8 mouse cellular contexts compared by ENCODE assay signal in genomic region chr11:106780089-106780425, GRCm38 (mm10). TPM values are rescaled to one million over a fixed set of nuclear protein-coding genes. Genes with fewer than 3 reads are reported as not detected.
DNase-seq lines count a peak whose midpoint lies in the region; ATAC-seq lines count a peak whose summit lies in the region.

No protein-coding gene starts in this region.

- no peak overlapping the region; the same call in 1 of the 2 replicates for H3K9ac ChIP-seq in midbrain, embryonic 16.5 days (ENCODE audit: low read depth, low read length)
- no peak overlapping the region for H3K9ac ChIP-seq in limb, embryonic 15.5 days
- H3K9ac ChIP-seq in stomach, embryonic 16.5 days (ENCODE audit: low read length): peak overlapping the region; percentile 91; the same call in 1 of the 2 replicates

- no peak; the same call in 1 of the 2 replicates for ATAC-seq in midbrain, embryonic 16.5 days
- no peak for ATAC-seq in limb, embryonic 15.5 days (ENCODE audit: insufficient number of reproducible peaks, low FRiP score, low TSS enrichment, low read depth)
- no peak for ATAC-seq in stomach, embryonic 16.5 days (ENCODE audit: insufficient read depth, low FRiP score)

- peak overlapping the region; percentile 95; the same call in 1 of the 2 replicates for H3K4me3 ChIP-seq in midbrain, embryonic 10.5 days
- H3K4me3 ChIP-seq in midbrain, embryonic 16.5 days (ENCODE audit: low read depth, low read length): no peak overlapping the region
- peak overlapping the region; percentile 85; the same call in 1 of the 2 replicates for H3K4me3 ChIP-seq in limb, embryonic 15.5 days
- 0 out of 2 replicates have a peak overlapping the region, but pooled peaks have one; percentile 73 for H3K4me3 ChIP-seq in stomach, embryonic 16.5 days (replicated peaks; ENCODE audit: low read length)

- DNase-seq in adrenal gland, postnatal 14 days: peak; percentile 28
- no peak for DNase-seq in adrenal gland, adult 8-10 months
- DNase-seq in midbrain, embryonic 10.5 days (ENCODE audit: low spot score): no peak
- no peak for DNase-seq in right cerebral cortex, postnatal 10 days (ENCODE audit: low spot score in 2 of 2)
- no peak for DNase-seq in urinary bladder, postnatal 25 days (ENCODE audit: low spot score)

- H3K36me3 ChIP-seq in midbrain, embryonic 10.5 days: peaks cover 72% of the 10 kb centered on the region
- H3K36me3 ChIP-seq in midbrain, embryonic 16.5 days (ENCODE audit: control insufficient read depth, insufficient read depth, low read length): peaks cover 26% of the 10 kb centered on the region
- H3K36me3 ChIP-seq in limb, embryonic 15.5 days: peaks cover 47% of the 10 kb centered on the region
- peaks cover 17% of the 10 kb centered on the region for H3K36me3 ChIP-seq in stomach, embryonic 16.5 days (ENCODE audit: control insufficient read depth, insufficient read depth, low read length)

- H3K27me3 ChIP-seq in midbrain, embryonic 10.5 days (ENCODE audit: low read depth, poor library complexity, severe bottlenecking): no peaks in the 10 kb centered on the region
- H3K27me3 ChIP-seq in midbrain, embryonic 16.5 days (ENCODE audit: control insufficient read depth, insufficient read depth, low read depth, low read length): no peaks in the 10 kb centered on the region
- H3K27me3 ChIP-seq in limb, embryonic 15.5 days: no peaks in the 10 kb centered on the region
- H3K27me3 ChIP-seq in stomach, embryonic 16.5 days (ENCODE audit: control insufficient read depth, insufficient read depth, low read length): no peaks in the 10 kb centered on the region

- peaks cover 15% of the 10 kb centered on the region; the same call in 1 of the 2 replicates for H3K4me1 ChIP-seq in midbrain, embryonic 10.5 days
- peaks cover 10% of the 10 kb centered on the region for H3K4me1 ChIP-seq in midbrain, embryonic 16.5 days (ENCODE audit: control insufficient read depth, insufficient read depth, low read length)
- peaks cover 10% of the 10 kb centered on the region for H3K4me1 ChIP-seq in limb, embryonic 15.5 days
- H3K4me1 ChIP-seq in stomach, embryonic 16.5 days (ENCODE audit: control insufficient read depth, insufficient read depth, low read length): peaks cover 10% of the 10 kb centered on the region

- no peak overlapping the region for H3K27ac ChIP-seq in midbrain, embryonic 10.5 days (replicated peaks)
- H3K27ac ChIP-seq in midbrain, embryonic 16.5 days (ENCODE audit: low read length): no peak overlapping the region; the same call in 1 of the 2 replicates
- peak overlapping the region; percentile 99 for H3K27ac ChIP-seq in limb, embryonic 15.5 days
- peak overlapping the region; percentile 96 for H3K27ac ChIP-seq in stomach, embryonic 16.5 days (ENCODE audit: low read length)

- 76% methylated on average over 4 of the region's 4 CpGs for WGBS in midbrain, embryonic 10.5 days
- 71% methylated on average over 4 of the region's 4 CpGs for whole genome bisulfite sequencing in midbrain, embryonic 16.5 days
- WGBS in limb, embryonic 15.5 days: 59% methylated on average over 4 of the region's 4 CpGs
- 57% methylated on average over 4 of the region's 4 CpGs for WGBS in stomach, embryonic 16.5 days

- no peaks in the 10 kb centered on the region for H3K9me3 ChIP-seq in midbrain, embryonic 10.5 days (replicated peaks)
- H3K9me3 ChIP-seq in midbrain, embryonic 16.5 days (replicated peaks; ENCODE audit: control insufficient read depth, low read length, poor library complexity, severe bottlenecking): no peaks in the 10 kb centered on the region
- no peaks in the 10 kb centered on the region for H3K9me3 ChIP-seq in limb, embryonic 15.5 days
- no peaks in the 10 kb centered on the region for H3K9me3 ChIP-seq in stomach, embryonic 16.5 days (replicated peaks; ENCODE audit: control insufficient read depth, low read length)

- H3K4me2 ChIP-seq in midbrain, embryonic 16.5 days (ENCODE audit: low read length): no peak overlapping the region
- H3K4me2 ChIP-seq in limb, embryonic 15.5 days: peak overlapping the region; percentile 60; the same call in 1 of the 2 replicates
- H3K4me2 ChIP-seq in stomach, embryonic 16.5 days (ENCODE audit: low read depth, low read length): peak overlapping the region; percentile 69

RNA-seq across cellular contexts. Expression of gene Polg2, which starts 0.7 kb away (rescaled TPM):
- total RNA-seq in adrenal gland, postnatal 14 days (2021): 6.6 and 7.3 TPM in 2 replicates
- 10 to 100 TPM in 1 of 4 experiments, 1 to 10 TPM in 3; 5.5 to 14.4 (median 7.9) TPM for total RNA-seq in adrenal gland, adult 8-10 months (2022)
- polyA plus RNA-seq in midbrain, embryonic 10.5 days (2016; fragmentation: Nextera tagmentation; extraction: Ambion mirVana): 10.2 and 10.7 TPM in 2 replicates
- polyA plus RNA-seq in midbrain, embryonic 16.5 days (2015; fragmentation: Nextera tagmentation; extraction: Ambion mirVana): 9.4 and 9.6 TPM in 2 replicates
- polyA plus RNA-seq in limb, embryonic 15.5 days (2015; fragmentation: Nextera tagmentation; extraction: Ambion mirVana): 9.8 and 13.3 TPM in 2 replicates
- polyA plus RNA-seq in stomach, embryonic 16.5 days (2015; fragmentation: Nextera tagmentation; extraction: Ambion mirVana): 10.5 and 11.7 TPM in 2 replicates

RNA-seq across cellular contexts. Expression of gene Ddx5, which starts 8.9 kb away (rescaled TPM):
- total RNA-seq in adrenal gland, postnatal 14 days (2021): 755 and 762 TPM in 2 replicates
- 1,000 to 10,000 TPM in 1 of 4 experiments, 100 to 1,000 TPM in 3; 854 to 1,069 (median 919) TPM for total RNA-seq in adrenal gland, adult 8-10 months (2022)
- 295 and 331 TPM in 2 replicates for polyA plus RNA-seq in midbrain, embryonic 10.5 days (2016; fragmentation: Nextera tagmentation; extraction: Ambion mirVana)
- 365 and 425 TPM in 2 replicates for polyA plus RNA-seq in midbrain, embryonic 16.5 days (2015; fragmentation: Nextera tagmentation; extraction: Ambion mirVana)
- 284 and 288 TPM in 2 replicates for polyA plus RNA-seq in limb, embryonic 15.5 days (2015; fragmentation: Nextera tagmentation; extraction: Ambion mirVana)
- 304 and 316 TPM in 2 replicates for polyA plus RNA-seq in stomach, embryonic 16.5 days (2015; fragmentation: Nextera tagmentation; extraction: Ambion mirVana)

RNA-seq across cellular contexts. Expression of gene Cep95, which starts 9.0 kb away (rescaled TPM):
- total RNA-seq in adrenal gland, postnatal 14 days (2021): 12.2 and 13.2 TPM in 2 replicates
- total RNA-seq in adrenal gland, adult 8-10 months (2022): 10 to 100 TPM in 2 of 4 experiments, 1 to 10 TPM in 2; 8.5 to 14.8 (median 11.4) TPM
- 18.0 and 19.1 TPM in 2 replicates for polyA plus RNA-seq in midbrain, embryonic 10.5 days (2016; fragmentation: Nextera tagmentation; extraction: Ambion mirVana)
- 16.2 and 17.8 TPM in 2 replicates for polyA plus RNA-seq in midbrain, embryonic 16.5 days (2015; fragmentation: Nextera tagmentation; extraction: Ambion mirVana)
- 21.9 and 22.5 TPM in 2 replicates for polyA plus RNA-seq in limb, embryonic 15.5 days (2015; fragmentation: Nextera tagmentation; extraction: Ambion mirVana)
- 18.8 and 20.4 TPM in 2 replicates for polyA plus RNA-seq in stomach, embryonic 16.5 days (2015; fragmentation: Nextera tagmentation; extraction: Ambion mirVana)

RNA-seq across cellular contexts. Expression of gene Milr1, which starts 29.0 kb away (rescaled TPM):
- total RNA-seq in adrenal gland, postnatal 14 days (2021): 0.67 and 1.9 TPM in 2 replicates
- total RNA-seq in adrenal gland, adult 8-10 months (2022): 1 to 10 TPM; 1.6 to 4.6 (median 2.2) TPM
- 0.67 and 1.1 TPM in 2 replicates for polyA plus RNA-seq in midbrain, embryonic 10.5 days (2016; fragmentation: Nextera tagmentation; extraction: Ambion mirVana)
- 0.89 and 0.99 TPM in 2 replicates for polyA plus RNA-seq in midbrain, embryonic 16.5 days (2015; fragmentation: Nextera tagmentation; extraction: Ambion mirVana)
- polyA plus RNA-seq in limb, embryonic 15.5 days (2015; fragmentation: Nextera tagmentation; extraction: Ambion mirVana): 2.3 and 2.9 TPM in 2 replicates
- polyA plus RNA-seq in stomach, embryonic 16.5 days (2015; fragmentation: Nextera tagmentation; extraction: Ambion mirVana): 3.1 TPM in 2 replicates

RNA-seq across cellular contexts. Expression of gene Pecam1, which starts 29.6 kb away (rescaled TPM):
- 110 and 152 TPM in 2 replicates for total RNA-seq in adrenal gland, postnatal 14 days (2021)
- 10 to 100 TPM; 59.0 to 91.0 (median 69.9) TPM for total RNA-seq in adrenal gland, adult 8-10 months (2022)
- 15.3 and 17.2 TPM in 2 replicates for polyA plus RNA-seq in midbrain, embryonic 10.5 days (2016; fragmentation: Nextera tagmentation; extraction: Ambion mirVana)
- 14.1 and 15.7 TPM in 2 replicates for polyA plus RNA-seq in midbrain, embryonic 16.5 days (2015; fragmentation: Nextera tagmentation; extraction: Ambion mirVana)
- 44.2 and 54.6 TPM in 2 replicates for polyA plus RNA-seq in limb, embryonic 15.5 days (2015; fragmentation: Nextera tagmentation; extraction: Ambion mirVana)
- polyA plus RNA-seq in stomach, embryonic 16.5 days (2015; fragmentation: Nextera tagmentation; extraction: Ambion mirVana): 51.7 and 55.0 TPM in 2 replicates

Comparison
In these comparisons a context has a peak if more than half of its experiments do, and no peak if none do; other contexts are left out.
1. H3K27ac ChIP-seq: peak in limb, embryonic 15.5 days (single experiment) and stomach, embryonic 16.5 days (single experiment); none in midbrain, embryonic 10.5 days (single experiment) and midbrain, embryonic 16.5 days (single experiment).